Mouse (Mus musculus) lung, adult 2 months (tissue): ENCODE measurements around the gene Tcf7l2.

Experiments
- CTCF ChIP-seq: fragments of 200-500 bp; IDR thresholded peaks from 2 replicates; pipeline ENCODE4 v1.5.1; 2011; ENCODE audit warnings: mild to moderate bottlenecking, low read length, control low read depth; ENCODE audit not compliant: insufficient read depth
- POLR2A ChIP-seq: fragments of 200-500 bp; IDR thresholded peaks from 2 replicates; pipeline ENCODE4 v1.6.1; 2011; ENCODE audit warnings: low read depth, mild to moderate bottlenecking, control low read depth, low read length, borderline replicate concordance; ENCODE audit errors: extremely low read depth

DNA sequence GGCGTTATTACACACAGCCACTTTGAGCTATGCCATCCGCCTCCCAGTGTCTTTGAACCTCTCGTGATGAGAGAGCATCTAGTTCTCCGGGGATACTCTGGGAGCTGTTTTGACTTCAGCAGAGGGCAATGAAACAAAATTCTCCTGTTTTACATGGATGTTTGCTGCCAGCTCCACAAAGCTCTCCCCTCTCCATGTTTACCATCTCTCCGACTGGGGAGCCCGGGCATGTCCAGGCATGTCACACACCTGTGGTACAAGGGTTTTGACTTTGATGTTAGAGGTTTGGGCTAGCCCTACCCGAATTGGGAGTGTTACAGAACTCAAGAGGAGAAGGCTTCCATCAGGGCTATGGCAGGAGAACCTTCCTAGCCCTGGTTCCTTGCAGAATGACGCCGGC is 234.5 kb downstream of the Tcf7l2 start:
- TF ChIP-seq POLR2A (no peak), CTCF (no peak)
